Mouse (Mus musculus) olfactory bulb, adult 2 months (tissue): ENCODE measurements around the gene Gsx2.

Experiments used
- CTCF ChIP-seq: fragments of 200-500 bp; IDR thresholded peaks from 2 replicates; pipeline ENCODE4 v1.5.1; 2012; ENCODE audit warnings: low read depth, mild to moderate bottlenecking, low read length, moderate library complexity; ENCODE audit not compliant: insufficient read depth
- POLR2A ChIP-seq: fragments of 200-500 bp; IDR thresholded peaks from 2 replicates; pipeline ENCODE4 v1.6.1; 2012; ENCODE audit warnings: mild to moderate bottlenecking, low read depth, low read length, moderate library complexity; ENCODE audit not compliant: insufficient read depth

DNA sequence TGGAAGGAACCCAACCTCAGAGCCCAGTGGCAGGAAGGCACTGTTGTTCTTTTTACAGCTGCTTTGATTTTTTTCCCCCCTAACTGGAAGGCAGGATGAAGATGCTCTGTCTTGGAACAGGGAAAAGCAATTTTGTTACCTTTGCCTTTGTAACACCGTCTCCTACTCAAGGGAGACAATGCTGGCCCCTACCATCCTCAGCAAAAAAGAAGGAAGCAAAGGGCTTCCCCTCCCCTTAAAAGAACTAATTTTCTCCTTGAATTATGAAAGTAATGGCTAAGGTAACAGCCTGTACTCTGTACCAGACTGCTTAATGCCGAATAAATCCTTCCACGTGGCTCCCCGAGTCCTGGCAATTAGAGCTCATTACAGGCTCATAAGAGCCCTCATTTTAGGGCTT, 2.9 kb upstream of the Gsx2 start:
- TF ChIP-seq CTCF (no peak), POLR2A (no peak)
